Mouse (Mus musculus) testis, adult 2 months (tissue): Measurements from ENCODE around the gene Adam15.

ENCODE experiments used
- CTCF ChIP-seq: fragments of 200-500 bp; IDR thresholded peaks from 2 replicates; pipeline ENCODE4 v1.5.1; 2012; ENCODE audit warnings: low read depth, mild to moderate bottlenecking, inconsistent platforms, low read length, moderate library complexity; ENCODE audit not compliant: control insufficient read depth, insufficient read depth, insufficient replicate concordance
- POLR2A ChIP-seq: fragments of 200-500 bp; IDR thresholded peaks from 2 replicates; pipeline ENCODE4 v1.6.1; 2012; ENCODE audit warnings: low read depth, mild to moderate bottlenecking, inconsistent platforms, low read length, moderate library complexity; ENCODE audit not compliant: control insufficient read depth

- TF ChIP-seq POLR2A: no peak
- TF ChIP-seq CTCF: no peak
Measured at GRCm38 (mm10) chr3:89336529-89336928, 13.3 kb downstream of the Adam15 start.
